Mouse (Mus musculus): ENCODE data around the gene Clip2. TPM values are rescaled to one million over a fixed set of nuclear protein-coding genes. Genes with fewer than 3 reads are reported as not detected.
"Not testable (repeated sequence)": the region's sequence is repeated elsewhere in the genome, so short reads cannot be mapped to it uniquely, and the experiment has no call there.

The Clip2 gene
- total and polyA plus RNA-seq, 3 experiments, result 5.4 to 16.7 (median 8.7) TPM

DNA sequence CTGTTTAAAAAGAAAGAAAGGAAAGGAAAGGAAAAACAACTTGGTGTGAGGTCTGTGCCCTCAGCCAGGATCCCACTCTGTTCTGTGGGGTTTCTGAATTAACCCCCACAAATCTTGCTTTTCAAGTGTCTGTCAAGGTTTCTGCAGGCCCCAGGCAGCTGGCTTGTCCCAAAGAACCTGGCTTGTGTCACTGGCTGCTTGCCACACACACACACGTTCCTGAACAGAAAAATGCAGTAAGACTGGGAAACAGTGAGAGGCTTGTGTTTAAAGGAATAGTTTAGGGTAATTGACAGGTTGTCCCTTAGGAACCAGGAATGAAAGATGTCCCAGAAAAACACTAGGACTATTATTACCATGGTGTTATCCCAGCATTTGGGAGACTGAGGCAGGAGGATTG lies 98.7 kb downstream of the Clip2 start:
- Histone ChIP-seq H3K36me3 (replicated peaks in 1 of 2; ENCODE audit: control insufficient read depth in 1 of 2, insufficient read depth in 1 of 2, low read length in 1 of 2) (peaks cover 0 to 20% of the 10 kb centered on the region in 2 experiments), H3K4me3 (replicated peaks in 1 of 3; ENCODE audit: low read depth in 2 of 3, low read length in 2 of 3, poor library complexity in 1 of 3) (no peak overlapping the region), H3K79me2 (replicated peaks; ENCODE audit: control insufficient read depth, extremely low read depth, insufficient read depth, poor library complexity, severe bottlenecking) (no peaks in the 10 kb centered on the region), H3K9me3 (replicated peaks; ENCODE audit: low read length) (peaks cover 9% of the 10 kb centered on the region), H3K27me3 (replicated peaks) (no peaks in the 10 kb centered on the region), H3K4me2 (ENCODE audit: insufficient read depth, low read depth, poor library complexity, severe bottlenecking) (no peak overlapping the region), H3K27ac (ENCODE audit: insufficient read depth, low read depth) (no peak overlapping the region), H3K4me1 (ENCODE audit: control insufficient read depth in 1 of 2, insufficient read depth in 2 of 2) (peaks cover 0 to 16% of the 10 kb centered on the region in 2 experiments; a peak in 2 of 4 replicates), H3K9ac (ENCODE audit: insufficient read depth, low read depth) (no peak overlapping the region)
- in situ Hi-C loops (cut with MboI; ENCODE audit: low pct_ligation_motif_present, low pct_unique_long_range_greater_than_20kb, low sequenced_read_pairs), result no loop called here
- no peak for DNase-seq (ENCODE audit: extremely low read depth)
- dilution Hi-C loops (cut with MboI; ENCODE audit: extremely low pct_ligation_motif_present, extremely low pct_unique_long_range_greater_than_20kb, low sequenced_read_pairs), result no loop called here
- no peak for TF ChIP-seq IRF4 (IDR thresholded peaks at IDR 0.05; ENCODE audit: low read depth, low read length)
- no peak for TF ChIP-seq CHD2 (IDR thresholded peaks at IDR 0.05; ENCODE audit: low read length)
- TF ChIP-seq ZNF384 (IDR thresholded peaks at IDR 0.05; ENCODE audit: low read depth, low read length), result no peak
- no peak for TF ChIP-seq E2F4 (IDR thresholded peaks at IDR 0.05; ENCODE audit: insufficient replicate concordance, low read depth, low read length)

GRCm38 (mm10) chr5:134446755-134447154 lies 105.5 kb downstream of the Clip2 start:
- H3K27me3 ChIP-seq (replicated peaks); H3K27ac ChIP-seq (ENCODE audit: insufficient read depth, low read depth); H3K79me2 ChIP-seq (replicated peaks; ENCODE audit: control insufficient read depth, extremely low read depth, insufficient read depth, poor library complexity, severe bottlenecking); DNase-seq (ENCODE audit: extremely low read depth); in situ Hi-C loops (cut with MboI; ENCODE audit: low pct_ligation_motif_present, low pct_unique_long_range_greater_than_20kb, low sequenced_read_pairs); dilution Hi-C loops (cut with MboI; ENCODE audit: extremely low pct_ligation_motif_present, extremely low pct_unique_long_range_greater_than_20kb, low sequenced_read_pairs); H3K9ac ChIP-seq (ENCODE audit: insufficient read depth, low read depth); H3K4me2 ChIP-seq (ENCODE audit: insufficient read depth, low read depth, poor library complexity, severe bottlenecking); H3K4me3 ChIP-seq (replicated peaks in 1 of 3; ENCODE audit: low read depth in 2 of 3, low read length in 2 of 3, poor library complexity in 1 of 3): not testable (repeated sequence)
- Histone ChIP-seq H3K9me3 (replicated peaks; ENCODE audit: low read length) (peaks cover 14% of the 10 kb centered on the region), H3K4me1 (ENCODE audit: control insufficient read depth in 1 of 2, insufficient read depth in 2 of 2) (peaks cover 2 to 22% of the 10 kb centered on the region in 2 experiments; a peak in 2 of 4 replicates), H3K36me3 (replicated peaks in 1 of 2; ENCODE audit: control insufficient read depth in 1 of 2, insufficient read depth in 1 of 2, low read length in 1 of 2) (peaks cover 0 to 35% of the 10 kb centered on the region in 2 experiments)

DNA sequence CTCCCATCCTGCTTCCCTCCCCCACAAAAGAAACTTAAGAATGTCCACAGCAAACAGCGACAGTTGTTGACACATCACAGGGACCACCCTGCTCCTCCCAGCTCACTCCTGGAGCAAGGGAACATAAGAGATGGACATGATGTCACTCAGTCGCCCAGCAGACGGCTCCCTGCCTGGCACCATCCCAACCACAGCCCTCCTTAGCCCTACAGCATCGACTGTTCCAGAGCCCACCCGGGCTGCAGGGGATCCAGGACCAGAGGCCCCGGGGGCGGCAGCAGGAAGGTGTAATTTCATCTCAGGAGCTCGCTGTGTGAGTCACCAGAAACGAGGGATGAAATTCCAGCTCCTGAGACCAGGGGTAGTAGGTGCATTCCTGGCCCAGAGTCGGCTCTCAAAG lies 106.3 kb downstream of the Clip2 start:
- Histone ChIP-seq H3K4me1 (ENCODE audit: control insufficient read depth in 1 of 2, insufficient read depth in 2 of 2) (peaks cover 2 to 22% of the 10 kb centered on the region in 2 experiments; a peak in 2 of 4 replicates), H3K27ac (ENCODE audit: insufficient read depth, low read depth) (no peak overlapping the region), H3K9me3 (replicated peaks; ENCODE audit: low read length) (peaks cover 11% of the 10 kb centered on the region), H3K36me3 (replicated peaks in 1 of 2; ENCODE audit: control insufficient read depth in 1 of 2, insufficient read depth in 1 of 2, low read length in 1 of 2) (peaks cover 0 to 33% of the 10 kb centered on the region in 2 experiments), H3K27me3 (replicated peaks) (no peaks in the 10 kb centered on the region), H3K79me2 (replicated peaks; ENCODE audit: control insufficient read depth, extremely low read depth, insufficient read depth, poor library complexity, severe bottlenecking) (no peaks in the 10 kb centered on the region), H3K4me3 (replicated peaks in 1 of 3; ENCODE audit: low read depth in 2 of 3, low read length in 2 of 3, poor library complexity in 1 of 3) (no peak overlapping the region), H3K9ac (ENCODE audit: insufficient read depth, low read depth) (no peak overlapping the region), H3K4me2 (ENCODE audit: insufficient read depth, low read depth, poor library complexity, severe bottlenecking) (no peak overlapping the region)
- dilution Hi-C loops (cut with MboI; ENCODE audit: extremely low pct_ligation_motif_present, extremely low pct_unique_long_range_greater_than_20kb, low sequenced_read_pairs), result no loop called here
- no peak for DNase-seq (ENCODE audit: extremely low read depth)
- TF ChIP-seq E2F4 (IDR thresholded peaks at IDR 0.05; ENCODE audit: insufficient replicate concordance, low read depth, low read length) (no peak), IRF4 (IDR thresholded peaks at IDR 0.05; ENCODE audit: low read depth, low read length) (no peak), ELF1 (IDR thresholded peaks at IDR 0.05; ENCODE audit: low read depth, low read length) (no peak), KAT2A (IDR thresholded peaks at IDR 0.05; ENCODE audit: insufficient replicate concordance, low read length) (no peak)
- in situ Hi-C loops (cut with MboI; ENCODE audit: low pct_ligation_motif_present, low pct_unique_long_range_greater_than_20kb, low sequenced_read_pairs), result no loop called here

All from CH12.LX (cell line).